Mouse (Mus musculus): ENCODE data around the gene Rgcc. TPM values are rescaled to one million over a fixed set of nuclear protein-coding genes. Genes with fewer than 3 reads are reported as not detected.

Gene Rgcc
- polyA plus RNA-seq, 1 experiment from 2014 or later = 81.5 TPM

- H3K9ac ChIP-seq (ENCODE audit: low read length) = no peak overlapping the region
- ATAC-seq (peak; percentile 64), DNase-seq (ENCODE audit: low spot score) (peak; percentile 63)
Measured at GRCm38 (mm10) chr14:79290683-79291425, 10.6 kb downstream of the Rgcc start.

DNA sequence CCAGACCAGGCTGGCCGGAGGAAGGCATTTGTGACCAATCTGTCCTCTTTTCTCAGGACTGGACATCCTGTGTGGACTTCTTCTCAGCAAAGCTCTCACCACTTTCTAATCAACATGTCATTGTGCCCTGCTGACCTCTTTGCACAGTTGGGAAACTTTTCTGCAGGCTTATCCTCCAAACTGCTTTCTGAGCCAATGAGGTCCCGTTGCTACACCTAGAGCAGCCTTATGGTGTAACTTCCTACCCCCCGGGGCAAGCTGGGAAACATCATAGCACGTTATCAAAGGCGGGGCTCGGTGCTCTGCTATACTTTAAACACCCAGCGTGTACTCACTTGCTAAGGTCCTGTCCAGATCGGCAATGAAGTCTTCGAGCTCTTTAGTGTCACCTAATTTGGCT is 11.5 kb downstream of the Rgcc start:
- DNase-seq (ENCODE audit: low spot score) (no peak), ATAC-seq (no peak)
- no peak overlapping the region for H3K4me2 ChIP-seq (ENCODE audit: low read length)
- no peaks in the 10 kb centered on the region for H3K9me3 ChIP-seq (replicated peaks; ENCODE audit: control insufficient read depth, low read length)
- H3K9ac ChIP-seq (ENCODE audit: low read length) = no peak overlapping the region
- H3K4me1 ChIP-seq (ENCODE audit: control insufficient read depth, insufficient read depth, low read length) = peaks cover 14% of the 10 kb centered on the region
- WGBS = 35% methylated on average over 9 of the region's 9 CpGs
- 0 out of 2 replicates have a peak, but pooled peaks cover 9% of the 10 kb centered on the region for H3K36me3 ChIP-seq (ENCODE audit: control insufficient read depth, insufficient read depth, low read length)
- no peak overlapping the region for H3K4me3 ChIP-seq (ENCODE audit: low read depth, low read length)
- H3K27me3 ChIP-seq (replicated peaks; ENCODE audit: control insufficient read depth, insufficient read depth, low read length) = no peaks in the 10 kb centered on the region
- no peak overlapping the region; the same call in 1 of the 2 replicates for H3K27ac ChIP-seq (ENCODE audit: low read depth, low read length)

More at GRCm38 (mm10) chr14:79290683-79291425, 10.6 kb downstream of the Rgcc start:
- Histone ChIP-seq H3K9me3 (replicated peaks; ENCODE audit: control insufficient read depth, low read length) (no peaks in the 10 kb centered on the region), H3K27ac (ENCODE audit: low read depth, low read length) (peak overlapping the region; percentile 40; the same call in 1 of the 2 replicates), H3K4me1 (ENCODE audit: control insufficient read depth, insufficient read depth, low read length) (peaks cover 14% of the 10 kb centered on the region), H3K4me3 (ENCODE audit: low read depth, low read length) (no peak overlapping the region), H3K27me3 (replicated peaks; ENCODE audit: control insufficient read depth, insufficient read depth, low read length) (no peaks in the 10 kb centered on the region), H3K36me3 (ENCODE audit: control insufficient read depth, insufficient read depth, low read length) (0 out of 2 replicates have a peak, but pooled peaks cover 9% of the 10 kb centered on the region), H3K4me2 (ENCODE audit: low read length) (peak overlapping the region; percentile 23)
- WGBS = 6% methylated on average over 15 of the region's 15 CpGs

DNA sequence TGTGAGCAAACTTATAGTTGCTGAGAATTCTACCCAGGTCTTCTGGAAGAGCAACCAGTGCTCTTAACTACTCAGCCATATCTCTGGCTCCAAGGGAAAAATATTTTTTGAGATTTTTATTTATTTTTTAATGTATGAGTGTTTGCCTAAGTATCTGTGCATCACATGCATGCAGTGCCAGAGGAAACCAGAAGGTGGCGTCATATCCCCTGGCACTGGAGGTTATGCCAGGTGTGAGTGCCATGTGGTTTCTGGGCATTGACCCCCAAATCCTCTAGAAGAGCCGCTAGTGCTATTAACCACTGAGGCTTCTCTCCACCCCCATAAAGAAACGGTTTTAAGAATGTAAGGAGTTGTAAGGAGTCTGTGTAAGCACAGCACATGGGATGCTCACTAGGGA is 13.2 kb downstream of the Rgcc start:
- ATAC-seq (no peak), DNase-seq (ENCODE audit: low spot score) (no peak)
- no peaks in the 10 kb centered on the region for H3K27me3 ChIP-seq (replicated peaks; ENCODE audit: control insufficient read depth, insufficient read depth, low read length)
- no peak overlapping the region for H3K4me2 ChIP-seq (ENCODE audit: low read length)
- H3K27ac ChIP-seq (ENCODE audit: low read depth, low read length) = no peak overlapping the region
- no peaks in the 10 kb centered on the region for H3K9me3 ChIP-seq (replicated peaks; ENCODE audit: control insufficient read depth, low read length)
- 0 out of 2 replicates have a peak, but pooled peaks cover 9% of the 10 kb centered on the region for H3K36me3 ChIP-seq (ENCODE audit: control insufficient read depth, insufficient read depth, low read length)
- peaks cover 14% of the 10 kb centered on the region for H3K4me1 ChIP-seq (ENCODE audit: control insufficient read depth, insufficient read depth, low read length)
- H3K4me3 ChIP-seq (ENCODE audit: low read depth, low read length) = no peak overlapping the region
- H3K9ac ChIP-seq (ENCODE audit: low read length) = no peak overlapping the region
- WGBS = 71% methylated on average over 3 of the region's 3 CpGs

- DNase-seq (ENCODE audit: low spot score) = no peak
- H3K36me3 ChIP-seq (ENCODE audit: control insufficient read depth, insufficient read depth, low read length) = 0 out of 2 replicates have a peak, but pooled peaks cover 9% of the 10 kb centered on the region
- H3K4me2 ChIP-seq (ENCODE audit: low read length) = no peak overlapping the region
- no peaks in the 10 kb centered on the region for H3K9me3 ChIP-seq (replicated peaks; ENCODE audit: control insufficient read depth, low read length)
- H3K4me1 ChIP-seq (ENCODE audit: control insufficient read depth, insufficient read depth, low read length) = peaks cover 14% of the 10 kb centered on the region
- ATAC-seq = no peak
- no peak overlapping the region for H3K4me3 ChIP-seq (ENCODE audit: low read depth, low read length)
- no peak overlapping the region for H3K9ac ChIP-seq (ENCODE audit: low read length)
- H3K27me3 ChIP-seq (replicated peaks; ENCODE audit: control insufficient read depth, insufficient read depth, low read length) = no peaks in the 10 kb centered on the region
- WGBS = 92% methylated on average over 7 of the region's 7 CpGs
- no peak overlapping the region for H3K27ac ChIP-seq (ENCODE audit: low read depth, low read length)
Measured at GRCm38 (mm10) chr14:79287251-79287863, 14.1 kb downstream of the Rgcc start.

- Histone ChIP-seq H3K4me2 (ENCODE audit: low read length) (no peak overlapping the region), H3K4me1 (ENCODE audit: control insufficient read depth, insufficient read depth, low read length) (peaks cover 7% of the 10 kb centered on the region; the same call in 1 of the 2 replicates), H3K9ac (ENCODE audit: low read length) (no peak overlapping the region), H3K36me3 (ENCODE audit: control insufficient read depth, insufficient read depth, low read length) (0 out of 2 replicates have a peak, but pooled peaks cover 9% of the 10 kb centered on the region), H3K27ac (ENCODE audit: low read depth, low read length) (no peak overlapping the region), H3K27me3 (replicated peaks; ENCODE audit: control insufficient read depth, insufficient read depth, low read length) (no peaks in the 10 kb centered on the region), H3K4me3 (ENCODE audit: low read depth, low read length) (no peak overlapping the region), H3K9me3 (replicated peaks; ENCODE audit: control insufficient read depth, low read length) (no peaks in the 10 kb centered on the region)
- ATAC-seq = no peak
- DNase-seq (ENCODE audit: low spot score) = no peak
- WGBS = over 99% methylated on average over 5 of the region's 5 CpGs
Measured at GRCm38 (mm10) chr14:79285549-79285948, 15.9 kb downstream of the Rgcc start.

GRCm38 (mm10) chr14:79284616-79285015 is 16.8 kb downstream of the Rgcc start:
- Histone ChIP-seq H3K36me3 (ENCODE audit: control insufficient read depth, insufficient read depth, low read length) (0 out of 2 replicates have a peak, but pooled peaks cover 3% of the 10 kb centered on the region), H3K4me1 (ENCODE audit: control insufficient read depth, insufficient read depth, low read length) (no peaks in the 10 kb centered on the region), H3K4me2 (ENCODE audit: low read length) (no peak overlapping the region), H3K9ac (ENCODE audit: low read length) (no peak overlapping the region), H3K4me3 (ENCODE audit: low read depth, low read length) (no peak overlapping the region), H3K27ac (ENCODE audit: low read depth, low read length) (no peak overlapping the region), H3K27me3 (replicated peaks; ENCODE audit: control insufficient read depth, insufficient read depth, low read length) (no peaks in the 10 kb centered on the region), H3K9me3 (replicated peaks; ENCODE audit: control insufficient read depth, low read length) (no peaks in the 10 kb centered on the region)
- ATAC-seq (no peak), DNase-seq (ENCODE audit: low spot score) (no peak)
- WGBS = 88% methylated on average over 4 of the region's 4 CpGs

GRCm38 (mm10) chr14:79283952-79284351 is 17.5 kb downstream of the Rgcc start:
- no peak overlapping the region for H3K4me2 ChIP-seq (ENCODE audit: low read length)
- H3K4me3 ChIP-seq (ENCODE audit: low read depth, low read length) = no peak overlapping the region
- no peaks in the 10 kb centered on the region for H3K4me1 ChIP-seq (ENCODE audit: control insufficient read depth, insufficient read depth, low read length)
- ATAC-seq = no peak
- H3K9ac ChIP-seq (ENCODE audit: low read length) = no peak overlapping the region
- no peaks in the 10 kb centered on the region for H3K27me3 ChIP-seq (replicated peaks; ENCODE audit: control insufficient read depth, insufficient read depth, low read length)
- H3K9me3 ChIP-seq (replicated peaks; ENCODE audit: control insufficient read depth, low read length) = no peaks in the 10 kb centered on the region
- 0 out of 2 replicates have a peak, but pooled peaks cover 3% of the 10 kb centered on the region for H3K36me3 ChIP-seq (ENCODE audit: control insufficient read depth, insufficient read depth, low read length)
- no peak overlapping the region for H3K27ac ChIP-seq (ENCODE audit: low read depth, low read length)
- 91% methylated on average over 7 of the region's 7 CpGs for WGBS
- DNase-seq (ENCODE audit: low spot score) = no peak

GRCm38 (mm10) chr14:79281894-79282553 is 19.4 kb downstream of the Rgcc start:
- 93% methylated on average over 9 of the region's 9 CpGs for WGBS
- Histone ChIP-seq H3K9ac (ENCODE audit: low read length) (no peak overlapping the region), H3K4me1 (ENCODE audit: control insufficient read depth, insufficient read depth, low read length) (no peaks in the 10 kb centered on the region), H3K4me3 (ENCODE audit: low read depth, low read length) (no peak overlapping the region), H3K36me3 (ENCODE audit: control insufficient read depth, insufficient read depth, low read length) (no peaks in the 10 kb centered on the region), H3K27ac (ENCODE audit: low read depth, low read length) (no peak overlapping the region), H3K4me2 (ENCODE audit: low read length) (no peak overlapping the region), H3K9me3 (replicated peaks; ENCODE audit: control insufficient read depth, low read length) (no peaks in the 10 kb centered on the region), H3K27me3 (replicated peaks; ENCODE audit: control insufficient read depth, insufficient read depth, low read length) (no peaks in the 10 kb centered on the region)
- ATAC-seq (no peak), DNase-seq (ENCODE audit: low spot score) (no peak)
